Mouse (Mus musculus) right cerebral cortex, postnatal 4 days (tissue): ENCODE results near the gene Plcg1.
A peak's percentile ranks its signal among the peaks of the same experiment; 100 is the strongest.

Source experiments
- DNase-seq: peaks from one replicate; pipeline ENCODE4 v3.0.0-alpha.2; 2022

The Plcg1 gene

GRCm38 (mm10) chr2:160731117-160731838, at the start of gene Plcg1:
Gene Plcg1 (plus strand): TSS chr2:160731300.
- DNase-seq: peak; percentile 93

- DNase-seq: no peak
Observed at GRCm38 (mm10) chr2:160700271-160700670, 30.8 kb upstream of the Plcg1 start.

GRCm38 (mm10) chr2:160701603-160702002, 29.5 kb upstream of the Plcg1 start:
- no peak for DNase-seq

GRCm38 (mm10) chr2:160702824-160703223, 28.3 kb upstream of the Plcg1 start:
- DNase-seq: no peak

GRCm38 (mm10) chr2:160707673-160708072, 23.4 kb upstream of the Plcg1 start:
- DNase-seq: no peak

GRCm38 (mm10) chr2:160715463-160716030, 15.6 kb upstream of the Plcg1 start:
- DNase-seq: no peak

- peak; percentile 54 for DNase-seq
Observed at GRCm38 (mm10) chr2:160717269-160717668, 13.8 kb upstream of the Plcg1 start.

- DNase-seq: no peak
Observed at GRCm38 (mm10) chr2:160718811-160719210, 12.3 kb upstream of the Plcg1 start.

- no peak for DNase-seq
Observed at GRCm38 (mm10) chr2:160722714-160723113, 8.4 kb upstream of the Plcg1 start.

GRCm38 (mm10) chr2:160723613-160724375, 7.3 kb upstream of the Plcg1 start:
- no peak for DNase-seq

- no peak for DNase-seq
Observed at GRCm38 (mm10) chr2:160724536-160724935, 6.6 kb upstream of the Plcg1 start.

- no peak for DNase-seq
Observed at GRCm38 (mm10) chr2:160725877-160726864, 4.9 kb upstream of the Plcg1 start.

GRCm38 (mm10) chr2:160728972-160729371, 2.1 kb upstream of the Plcg1 start:
- no peak for DNase-seq

GRCm38 (mm10) chr2:160729436-160729835, 1.7 kb upstream of the Plcg1 start:
- no peak for DNase-seq

GRCm38 (mm10) chr2:160729851-160730796, 976 bp upstream of the Plcg1 start:
- DNase-seq: no peak

GRCm38 (mm10) chr2:160730797-160731116, 343 bp upstream of the Plcg1 start:
- DNase-seq: no peak

GRCm38 (mm10) chr2:160731839-160732261, 750 bp downstream of the Plcg1 start:
- peak; percentile 66 for DNase-seq

- DNase-seq: no peak
Observed at GRCm38 (mm10) chr2:160732420-160732995, 1.4 kb downstream of the Plcg1 start.

GRCm38 (mm10) chr2:160733131-160733531, 2.0 kb downstream of the Plcg1 start:
- no peak for DNase-seq

- no peak for DNase-seq
Observed at GRCm38 (mm10) chr2:160734331-160734730, 3.2 kb downstream of the Plcg1 start.

- DNase-seq: no peak
Observed at GRCm38 (mm10) chr2:160735706-160736310, 4.7 kb downstream of the Plcg1 start.
